Mouse (Mus musculus) mouse trophoblast stem cell (cell line): ENCODE data around the gene Akap8l.

Experiments used
- in situ Hi-C, 2 experiments: fragments of 300-500 bp; cut with MseI, MboI; formaldehyde crosslinking; loops; 2 replicates in 1 of 2; 3 replicates in 1 of 2; pipeline ENCODE4 v1.15.1; 2025

Gene Akap8l

GRCm38 (mm10) chr17:32320597-32321389, 29.6 kb downstream of the Akap8l start, which contains the start of gene Akap8:
Akap8 (minus strand) TSS chr17:32321238.
- in situ Hi-C loops: no loop called here

- in situ Hi-C loops: no loop called here
Observed at GRCm38 (mm10) chr17:32319950-32320349, 30.5 kb downstream of the Akap8l start.

GRCm38 (mm10) chr17:32317708-32318107, 32.7 kb downstream of the Akap8l start:
- in situ Hi-C loops: no loop called here

GRCm38 (mm10) chr17:32317032-32317431, 33.4 kb downstream of the Akap8l start:
- in situ Hi-C loops: no loop called here

GRCm38 (mm10) chr17:32315560-32315959, 34.8 kb downstream of the Akap8l start:
- in situ Hi-C loops: no loop called here

- in situ Hi-C loops: no loop called here
Observed at GRCm38 (mm10) chr17:32313892-32314291, 36.5 kb downstream of the Akap8l start.

- in situ Hi-C loops: no loop called here
Observed at GRCm38 (mm10) chr17:32312801-32313200, 37.6 kb downstream of the Akap8l start.

GRCm38 (mm10) chr17:32307963-32308362, 42.4 kb downstream of the Akap8l start:
- in situ Hi-C loops: no loop called here

- in situ Hi-C loops: no loop called here
Observed at GRCm38 (mm10) chr17:32298125-32298524, 52.3 kb downstream of the Akap8l start.

GRCm38 (mm10) chr17:32295901-32296300, 54.5 kb downstream of the Akap8l start:
- in situ Hi-C loops: no loop called here

- in situ Hi-C loops: no loop called here
Observed at GRCm38 (mm10) chr17:32295160-32295559, 55.2 kb downstream of the Akap8l start.

GRCm38 (mm10) chr17:32285138-32285670, 65.2 kb downstream of the Akap8l start:
- in situ Hi-C loops: no loop called here

- in situ Hi-C loops: no loop called here
Observed at GRCm38 (mm10) chr17:32284262-32285137, 65.9 kb downstream of the Akap8l start, which contains the start of gene Brd4. Brd4 (minus strand) TSS chr17:32284722.

GRCm38 (mm10) chr17:32283771-32284221, 66.6 kb downstream of the Akap8l start:
- in situ Hi-C loops: no loop called here

- in situ Hi-C loops: no loop called here
Observed at GRCm38 (mm10) chr17:32283341-32283740, 67.1 kb downstream of the Akap8l start.

- in situ Hi-C loops: no loop called here
Observed at GRCm38 (mm10) chr17:32281611-32282310, 68.6 kb downstream of the Akap8l start.

- in situ Hi-C loops: no loop called here
Observed at GRCm38 (mm10) chr17:32281126-32281525, 69.3 kb downstream of the Akap8l start.

- in situ Hi-C loops: no loop called here
Observed at GRCm38 (mm10) chr17:32280575-32280974, 69.8 kb downstream of the Akap8l start.

- in situ Hi-C loops: no loop called here
Observed at GRCm38 (mm10) chr17:32277201-32277600, 73.2 kb downstream of the Akap8l start.

GRCm38 (mm10) chr17:32275568-32275967, 74.8 kb downstream of the Akap8l start:
- in situ Hi-C loops: no loop called here
